Mouse (Mus musculus): ENCODE results near the gene Naa35. TPM values are rescaled to one million over a fixed set of nuclear protein-coding genes. Genes with fewer than 3 reads are reported as not detected.

Naa35 gene
- 19.8 and 32.7 TPM in 2 replicates for polyA plus RNA-seq (2012; rRNA removed)

DNA sequence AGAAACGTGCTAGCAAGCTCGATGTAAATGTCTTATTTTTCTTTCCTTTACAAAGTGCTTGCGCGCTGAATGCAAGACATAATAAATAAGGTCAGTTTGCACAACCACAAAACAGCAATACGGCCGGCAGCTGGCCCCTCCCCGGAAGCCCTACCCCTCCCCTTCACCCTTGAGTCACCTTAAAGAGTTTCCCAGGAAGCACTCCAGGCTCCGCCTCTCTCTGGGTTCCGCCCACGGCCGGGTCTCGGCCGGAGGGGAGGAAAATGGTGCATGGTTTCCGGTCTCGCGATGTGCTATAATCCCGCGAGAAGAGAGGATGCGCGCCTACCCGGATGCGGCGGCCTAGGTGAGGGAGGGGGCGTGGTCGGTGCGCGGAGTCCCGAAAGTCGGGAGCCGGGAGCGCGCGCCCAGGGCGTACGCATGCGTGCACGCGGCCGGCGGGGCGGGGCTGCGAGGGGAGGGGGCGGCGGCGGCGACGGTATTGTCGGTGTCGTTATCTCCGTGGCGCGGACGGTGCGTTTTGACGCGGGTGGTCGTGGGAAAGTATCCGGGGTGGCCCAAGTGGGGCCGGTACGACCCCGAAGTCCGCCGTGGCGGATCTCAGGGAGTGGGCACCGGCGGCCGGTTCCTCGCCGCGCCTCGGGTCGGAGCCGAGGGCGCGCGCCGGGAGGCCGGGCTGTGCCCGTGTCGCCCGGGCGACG is at the start of gene Naa35, which contains the start of gene Agtpbp1:
Gene Naa35 (plus strand): TSS at position 313 of the 701 bp plus-strand sequence.
Gene Agtpbp1 (minus strand): TSS at position 281 of the 701 bp plus-strand sequence.
- Histone ChIP-seq H3K4me1 (ENCODE audit: control insufficient read depth, insufficient read depth, low read length) (no peaks in the 10 kb centered on the region), H3K4me3 (replicated peaks; ENCODE audit: extremely low read depth, low read depth, low read length) (peak within 1 kb of the TSS; percentile 86)
- TF ChIP-seq CTCF (IDR thresholded peaks at IDR 0.05; ENCODE audit: insufficient read depth, low read length) = no peak
- peak; percentile 78; the same call in 1 of the 2 replicates for TF ChIP-seq POLR2A (IDR thresholded peaks at IDR 0.05; ENCODE audit: borderline replicate concordance, extremely low read depth, low read depth, low read length)
- peak; percentile 100 for DNase-seq
- under 1% methylated on average over 83 of the region's 83 CpGs for WGBS

- 81% methylated on average over 6 of the region's 6 CpGs for WGBS
- Histone ChIP-seq H3K4me3 (replicated peaks; ENCODE audit: extremely low read depth, low read depth, low read length) (no peak overlapping the region), H3K4me1 (ENCODE audit: control insufficient read depth, insufficient read depth, low read length) (no peaks in the 10 kb centered on the region)
- TF ChIP-seq POLR2A (IDR thresholded peaks at IDR 0.05; ENCODE audit: borderline replicate concordance, extremely low read depth, low read depth, low read length) (no peak), CTCF (IDR thresholded peaks at IDR 0.05; ENCODE audit: insufficient read depth, low read length) (no peak)
- DNase-seq = no peak
Observed at GRCm38 (mm10) chr13:59535746-59536145, 49.3 kb upstream of the Naa35 start.

DNA sequence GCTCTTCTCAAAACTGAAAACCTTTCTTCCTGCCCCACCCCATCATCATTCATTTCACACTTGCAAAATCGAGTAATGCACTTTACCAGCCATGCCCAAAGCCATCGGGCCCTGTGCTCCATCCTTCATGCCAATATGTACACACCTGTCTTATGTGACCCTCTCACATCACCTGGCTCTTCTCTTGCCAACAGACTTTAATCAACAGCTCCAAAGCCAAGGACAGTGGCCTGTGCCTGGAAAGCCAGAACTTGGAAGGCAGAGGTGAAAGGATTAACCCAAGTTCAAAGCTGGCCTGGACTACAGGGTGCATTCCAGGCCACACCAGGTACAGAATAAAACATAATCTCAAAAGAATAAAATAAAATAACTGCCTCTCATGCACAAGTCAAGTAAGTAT is 48.4 kb upstream of the Naa35 start:
- no peaks in the 10 kb centered on the region for H3K4me1 ChIP-seq (ENCODE audit: control insufficient read depth, insufficient read depth, low read length)
- no peak overlapping the region for H3K4me3 ChIP-seq (replicated peaks; ENCODE audit: extremely low read depth, low read depth, low read length)
- DNase-seq = no peak
- WGBS = 50% methylated on average over 2 of the region's 2 CpGs
- TF ChIP-seq POLR2A (IDR thresholded peaks at IDR 0.05; ENCODE audit: borderline replicate concordance, extremely low read depth, low read depth, low read length) (no peak), CTCF (IDR thresholded peaks at IDR 0.05; ENCODE audit: insufficient read depth, low read length) (no peak)

GRCm38 (mm10) chr13:59538661-59539060 is 46.4 kb upstream of the Naa35 start:
- Histone ChIP-seq H3K4me3 (replicated peaks; ENCODE audit: extremely low read depth, low read depth, low read length) (no peak overlapping the region), H3K4me1 (ENCODE audit: control insufficient read depth, insufficient read depth, low read length) (no peaks in the 10 kb centered on the region)
- WGBS = 83% methylated on average over 5 of the region's 5 CpGs
- TF ChIP-seq POLR2A (IDR thresholded peaks at IDR 0.05; ENCODE audit: borderline replicate concordance, extremely low read depth, low read depth, low read length) = no peak
- TF ChIP-seq CTCF (IDR thresholded peaks at IDR 0.05; ENCODE audit: insufficient read depth, low read length) = no peak
- DNase-seq = no peak

DNA sequence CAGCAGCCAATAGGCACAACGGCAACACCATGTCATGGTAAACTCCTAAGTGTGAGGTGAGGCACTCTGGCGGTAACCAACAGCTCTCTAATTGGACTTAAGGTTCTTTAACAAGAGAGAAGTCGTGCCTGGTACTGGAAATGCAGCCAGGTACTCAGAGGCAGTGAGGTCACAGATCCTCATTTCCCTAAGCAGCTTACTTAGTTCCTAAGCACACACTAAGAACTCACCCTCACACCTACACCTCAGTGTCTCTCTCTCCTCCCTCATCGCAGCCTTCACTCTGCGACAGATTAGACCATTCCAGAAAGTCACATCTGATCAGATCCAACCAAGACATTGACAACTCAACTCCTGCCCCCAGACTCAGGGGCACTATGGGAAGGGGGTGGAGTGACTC is 45.0 kb upstream of the Naa35 start:
- H3K4me1 ChIP-seq (ENCODE audit: control insufficient read depth, insufficient read depth, low read length) = no peaks in the 10 kb centered on the region
- H3K4me3 ChIP-seq (replicated peaks; ENCODE audit: extremely low read depth, low read depth, low read length) = no peak overlapping the region
- no peak for DNase-seq
- no peak for TF ChIP-seq POLR2A (IDR thresholded peaks at IDR 0.05; ENCODE audit: borderline replicate concordance, extremely low read depth, low read depth, low read length)
- no peak for TF ChIP-seq CTCF (IDR thresholded peaks at IDR 0.05; ENCODE audit: insufficient read depth, low read length)
- WGBS = 71% methylated on average over 5 of the region's 5 CpGs

DNA sequence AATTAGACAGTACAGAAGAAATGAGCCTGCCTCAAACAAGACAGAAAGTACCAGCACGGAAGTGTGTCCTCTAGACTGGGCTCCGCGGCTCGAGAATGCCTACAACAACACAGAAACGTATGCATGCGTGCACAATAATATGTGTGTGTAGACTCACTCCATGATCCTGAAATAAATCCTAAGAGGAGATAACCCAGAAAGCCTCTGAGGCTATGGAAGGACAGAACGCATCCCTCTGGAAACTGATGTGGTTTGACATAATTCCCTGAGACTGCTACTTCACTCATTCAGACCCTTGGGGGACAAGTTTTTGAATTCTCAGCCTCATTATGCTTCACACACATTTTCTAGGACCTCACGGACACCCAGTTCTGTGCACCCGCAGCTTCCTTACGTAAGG is 42.6 kb upstream of the Naa35 start:
- 92% methylated on average over 10 of the region's 10 CpGs for WGBS
- no peak for DNase-seq
- TF ChIP-seq POLR2A (IDR thresholded peaks at IDR 0.05; ENCODE audit: borderline replicate concordance, extremely low read depth, low read depth, low read length) (no peak), CTCF (IDR thresholded peaks at IDR 0.05; ENCODE audit: insufficient read depth, low read length) (no peak)
- H3K4me3 ChIP-seq (replicated peaks; ENCODE audit: extremely low read depth, low read depth, low read length) = no peak overlapping the region
- H3K4me1 ChIP-seq (ENCODE audit: control insufficient read depth, insufficient read depth, low read length) = peaks cover 15% of the 10 kb centered on the region

DNA sequence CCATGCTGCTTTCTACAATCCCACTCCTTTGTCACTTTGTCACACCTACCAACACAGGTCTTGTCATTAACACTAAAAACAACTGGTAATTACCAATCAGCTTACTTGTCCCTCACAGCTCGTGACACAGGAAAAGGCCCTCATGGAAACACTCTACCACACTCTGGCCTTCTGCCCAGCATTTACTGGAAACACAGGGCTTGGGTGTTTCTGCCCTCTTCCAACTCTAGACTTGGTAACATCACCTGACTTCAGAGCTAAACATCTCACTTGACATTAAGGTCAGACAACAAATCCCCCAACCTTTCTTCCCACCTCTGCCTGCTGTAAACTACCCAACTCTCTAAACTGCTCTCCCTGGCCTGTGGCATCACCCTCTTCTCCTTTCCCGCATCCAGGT is 38.0 kb upstream of the Naa35 start:
- H3K4me1 ChIP-seq (ENCODE audit: control insufficient read depth, insufficient read depth, low read length) = peaks cover 23% of the 10 kb centered on the region
- WGBS = 50% methylated on average over 2 of the region's 2 CpGs
- TF ChIP-seq CTCF (IDR thresholded peaks at IDR 0.05; ENCODE audit: insufficient read depth, low read length) = no peak
- no peak for TF ChIP-seq POLR2A (IDR thresholded peaks at IDR 0.05; ENCODE audit: borderline replicate concordance, extremely low read depth, low read depth, low read length)

GRCm38 (mm10) chr13:59547716-59548115 is 37.3 kb upstream of the Naa35 start:
- no peak for DNase-seq
- 37% methylated on average over 4 of the region's 4 CpGs for WGBS
- no peak overlapping the region for H3K4me3 ChIP-seq (replicated peaks; ENCODE audit: extremely low read depth, low read depth, low read length)
- TF ChIP-seq CTCF (IDR thresholded peaks at IDR 0.05; ENCODE audit: insufficient read depth, low read length) (no peak), POLR2A (IDR thresholded peaks at IDR 0.05; ENCODE audit: borderline replicate concordance, extremely low read depth, low read depth, low read length) (no peak)
- H3K4me1 ChIP-seq (ENCODE audit: control insufficient read depth, insufficient read depth, low read length) = peaks cover 23% of the 10 kb centered on the region

More for the DNA sequence above, 38.0 kb upstream of the Naa35 start:
- H3K4me3 ChIP-seq (replicated peaks; ENCODE audit: extremely low read depth, low read depth, low read length) = no peak overlapping the region
- DNase-seq = no peak

DNA sequence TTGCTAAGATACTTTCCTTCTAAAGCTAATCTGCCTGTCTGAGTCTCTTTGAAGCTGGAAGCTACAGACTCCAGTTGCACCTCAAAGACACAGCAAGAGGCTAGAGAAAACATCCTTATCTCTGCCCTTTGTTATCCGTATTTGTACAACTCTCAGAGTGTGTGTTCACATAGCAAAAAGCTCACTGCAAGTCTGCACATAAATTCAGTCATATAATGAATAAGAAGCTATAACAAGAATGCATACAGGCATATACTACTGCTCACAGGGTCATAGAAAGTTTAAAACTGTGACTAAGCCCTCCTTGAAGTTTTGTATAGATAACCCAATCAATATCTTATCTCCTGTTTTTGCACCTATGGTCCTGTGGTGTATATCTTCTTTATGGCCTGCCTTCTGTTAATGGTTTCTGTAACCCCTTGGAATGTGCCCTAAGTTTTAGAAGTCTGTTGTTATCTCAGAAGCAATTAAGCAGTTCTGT is 35.7 kb upstream of the Naa35 start:
- Histone ChIP-seq H3K4me3 (replicated peaks; ENCODE audit: extremely low read depth, low read depth, low read length) (no peak overlapping the region), H3K4me1 (ENCODE audit: control insufficient read depth, insufficient read depth, low read length) (peaks cover 23% of the 10 kb centered on the region)
- no peak for DNase-seq
- whole genome bisulfite sequencing = 35% methylated on average over 1 of the region's 1 CpGs
- no peak for TF ChIP-seq POLR2A (IDR thresholded peaks at IDR 0.05; ENCODE audit: borderline replicate concordance, extremely low read depth, low read depth, low read length)
- no peak for TF ChIP-seq CTCF (IDR thresholded peaks at IDR 0.05; ENCODE audit: insufficient read depth, low read length)

DNA sequence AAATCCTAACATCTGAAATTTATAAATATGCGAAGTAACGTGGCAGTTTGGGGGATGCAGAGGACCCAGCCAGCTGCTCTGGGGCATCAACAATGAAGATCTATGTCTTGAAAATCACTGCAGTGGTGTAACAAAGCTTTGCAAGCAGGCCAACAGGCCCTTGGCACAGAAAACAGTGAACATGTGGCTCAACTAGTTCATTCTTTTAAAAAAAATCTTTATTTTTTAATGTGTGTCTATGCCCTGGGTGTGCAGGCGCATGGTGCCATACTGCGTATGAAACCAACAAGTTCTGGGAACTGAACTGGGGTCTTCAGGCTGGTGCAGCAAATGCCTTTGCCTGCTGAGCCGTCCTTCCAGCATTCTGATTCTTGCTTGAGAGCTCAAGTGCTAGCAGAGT is 32.8 kb upstream of the Naa35 start:
- 94% methylated on average over 5 of the region's 5 CpGs for WGBS
- no peak for TF ChIP-seq POLR2A (IDR thresholded peaks at IDR 0.05; ENCODE audit: borderline replicate concordance, extremely low read depth, low read depth, low read length)
- TF ChIP-seq CTCF (IDR thresholded peaks at IDR 0.05; ENCODE audit: insufficient read depth, low read length) = no peak
- Histone ChIP-seq H3K4me1 (ENCODE audit: control insufficient read depth, insufficient read depth, low read length) (peaks cover 14% of the 10 kb centered on the region), H3K4me3 (replicated peaks; ENCODE audit: extremely low read depth, low read depth, low read length) (no peak overlapping the region)
- no peak for DNase-seq

Data from lung, adult 2 months (tissue).